Mouse (Mus musculus): ENCODE measurements around the gene A530084C06Rik.

Gene A530084C06Rik

GRCm38 (mm10) chr13:31558521-31559418, at the start of gene A530084C06Rik:
A530084C06Rik (minus strand) TSS chr13:31559333.
- DNase-seq: peak in 1 of 2 experiments; percentile 23

GRCm38 (mm10) chr13:31603964-31604363, 44.8 kb upstream of the A530084C06Rik start:
- DNase-seq: no peak

- no peak for DNase-seq
Measured at GRCm38 (mm10) chr13:31599576-31599975, 40.4 kb upstream of the A530084C06Rik start.

- DNase-seq: no peak
Measured at GRCm38 (mm10) chr13:31587341-31587740, 28.2 kb upstream of the A530084C06Rik start.

- peak; percentile 46 to 49 for DNase-seq
Measured at GRCm38 (mm10) chr13:31579866-31580265, 20.7 kb upstream of the A530084C06Rik start.

- peak; percentile 52 to 88 for DNase-seq
Measured at GRCm38 (mm10) chr13:31578389-31578788, 19.3 kb upstream of the A530084C06Rik start.

- DNase-seq: peak in 1 of 2 experiments; percentile 20
Measured at GRCm38 (mm10) chr13:31577576-31577975, 18.4 kb upstream of the A530084C06Rik start.

- peak in 1 of 2 experiments; percentile 46 for DNase-seq
Measured at GRCm38 (mm10) chr13:31576696-31577095, 17.6 kb upstream of the A530084C06Rik start.

GRCm38 (mm10) chr13:31574627-31575026, 15.5 kb upstream of the A530084C06Rik start:
- DNase-seq: no peak

- DNase-seq: no peak
Measured at GRCm38 (mm10) chr13:31572806-31573508, 13.8 kb upstream of the A530084C06Rik start.

- no peak for DNase-seq
Measured at GRCm38 (mm10) chr13:31567617-31568294, 8.6 kb upstream of the A530084C06Rik start.

GRCm38 (mm10) chr13:31567099-31567498, 8.0 kb upstream of the A530084C06Rik start:
- no peak for DNase-seq

GRCm38 (mm10) chr13:31564394-31564793, 5.3 kb upstream of the A530084C06Rik start:
- DNase-seq: peak in 1 of 2 experiments; percentile 24

GRCm38 (mm10) chr13:31559419-31560144, 449 bp upstream of the A530084C06Rik start:
- DNase-seq: peak; percentile 63 to 73

GRCm38 (mm10) chr13:31557768-31558520, 1.2 kb downstream of the A530084C06Rik start:
- DNase-seq: peak; percentile 72 to 85

GRCm38 (mm10) chr13:31556964-31557767, 2.0 kb downstream of the A530084C06Rik start:
- DNase-seq: peak in 1 of 2 experiments; percentile 13

GRCm38 (mm10) chr13:31555834-31556233, 3.3 kb downstream of the A530084C06Rik start, which contains the start of gene Foxq1:
Foxq1 (plus strand) TSS chr13:31556134.
- DNase-seq: no peak

GRCm38 (mm10) chr13:31547610-31548009, 11.5 kb downstream of the A530084C06Rik start:
- DNase-seq: no peak

- DNase-seq: no peak
Measured at GRCm38 (mm10) chr13:31547204-31547603, 11.9 kb downstream of the A530084C06Rik start.

GRCm38 (mm10) chr13:31546784-31547183, 12.3 kb downstream of the A530084C06Rik start:
- DNase-seq: no peak

GRCm38 (mm10) chr13:31543021-31543420, 16.1 kb downstream of the A530084C06Rik start:
- peak; percentile 21 to 30 for DNase-seq

All from kidney, adult 8-10 months (tissue).